Mouse (Mus musculus) ES-E14 (cell line): ENCODE results near the gene Slc48a1.

Source experiments
- CHD2 ChIP-seq: IDR thresholded peaks from 2 replicates; pipeline ENCODE4 v1.6.1; 2014; ENCODE audit warnings: mild to moderate bottlenecking, low read depth, low read length, inconsistent platforms
- HCFC1 ChIP-seq: IDR thresholded peaks from 2 replicates; pipeline ENCODE4 v1.6.1; 2012; ENCODE audit warnings: low read length, inconsistent platforms, borderline replicate concordance; ENCODE audit not compliant: insufficient read depth
- ZC3H11A ChIP-seq: IDR thresholded peaks from 2 replicates; pipeline ENCODE4 v1.6.1; 2012; ENCODE audit warnings: low read depth, mild to moderate bottlenecking, inconsistent platforms, low read length, borderline replicate concordance

GRCm38 (mm10) chr15:97815254-97815653, 36.9 kb downstream of the Slc48a1 start:
- TF ChIP-seq HCFC1 = no peak
- no peak for TF ChIP-seq ZC3H11A
- no peak for TF ChIP-seq CHD2
